Mouse (Mus musculus) heart, adult 2 months (tissue): ENCODE data around the gene Tnfaip6. TPM values are rescaled to one million over a fixed set of nuclear protein-coding genes. Genes with fewer than 3 reads are reported as not detected.
"Not testable (repeated sequence)": the region's sequence is repeated elsewhere in the genome, so short reads cannot be mapped to it uniquely, and the experiment has no call there.

Experiments used
- DNase-seq, 2 experiments: peaks; one replicate each; pipeline ENCODE4 v3.0.0; 2021
- H3K27ac ChIP-seq: fragments of 200-600 bp; 2 replicates; pipeline ENCODE4 v1.8.1; 2022
- H3K27me3 ChIP-seq: fragments of 200-500 bp; 2 replicates; pipeline ENCODE4 v1.6.1; 2012; ENCODE audit warnings: mild to moderate bottlenecking, low read length, inconsistent platforms, mixed read lengths; ENCODE audit not compliant: control insufficient read depth, insufficient read depth
- H3K36me3 ChIP-seq: fragments of 200-500 bp; 2 replicates; pipeline ENCODE4 v1.6.1; 2012; ENCODE audit warnings: low read length, inconsistent platforms; ENCODE audit not compliant: control insufficient read depth, insufficient read depth
- H3K4me1 ChIP-seq: fragments of 200-500 bp; 2 replicates; pipeline ENCODE4 v1.6.1; 2011; ENCODE audit warnings: low read length; ENCODE audit not compliant: control insufficient read depth, insufficient read depth
- H3K4me3 ChIP-seq: fragments of 200-600 bp; 2 replicates; pipeline ENCODE4 v1.8.1; 2022
- H3K79me2 ChIP-seq: fragments of 200-500 bp; replicated peaks from 2 replicates; pipeline ENCODE4 v1.6.1; 2012; ENCODE audit warnings: mild to moderate bottlenecking, inconsistent platforms, low read length, moderate library complexity, mixed read lengths; ENCODE audit not compliant: control insufficient read depth, insufficient read depth
- H3K9ac ChIP-seq: fragments of 200-500 bp; 2 replicates; pipeline ENCODE4 v1.6.1; 2012; ENCODE audit warnings: low read depth, mild to moderate bottlenecking, control low read depth, inconsistent platforms, low read length, mixed read lengths
- CTCF ChIP-seq: fragments of 200-600 bp; IDR thresholded peaks from 2 replicates; pipeline ENCODE4 v1.8.1; 2022; ENCODE audit warnings: antibody characterized with exemption, mild to moderate bottlenecking, moderate library complexity
- EP300 ChIP-seq: fragments of 200-500 bp; IDR thresholded peaks from 2 replicates; pipeline ENCODE4 v1.6.1; 2011; ENCODE audit warnings: low read depth, low read length, control low read depth; ENCODE audit not compliant: insufficient read depth
- POLR2A ChIP-seq: fragments of 200-500 bp; IDR thresholded peaks from 2 replicates; pipeline ENCODE4 v1.6.1; 2011; ENCODE audit warnings: mild to moderate bottlenecking, low read depth, low read length, control low read depth; ENCODE audit not compliant: insufficient read depth
- WGBS: fragments of 180-500 bp; shearing (Covaris S2); methylation state at CpG from one replicate; pipeline ENCODE4 v1.1.7; 2018; 5-methylcytosine and 5-hydroxymethylcytosine counted together
- intact Hi-C: fragments of 180-260 bp; cut with DNase I; formaldehyde crosslinking; loops from one replicate; pipeline ENCODE4 v1.15.1; 2025
- long read RNA-seq: library from polyadenylated mRNA; stranded (forward); transcript quantifications from one replicate; pipeline ENCODE4 v2.0.0, GENCODE M21; 2021
- polyA plus RNA-seq: library from polyadenylated mRNA; depleted of rRNA; stranded (reverse); fragments of >200 nt; gene quantifications from 2 replicates; pipeline ENCODE4 v1.2.3, GENCODE M21; 2012; rRNA removed
- total RNA-seq, 2 experiments: library from RNA; stranded (reverse); gene quantifications; 2 replicates each; pipeline ENCODE4 v1.2.3; 2021

The Tnfaip6 gene
- total RNA-seq, result 1 to 10 TPM; 1.1 TPM
- polyA plus RNA-seq, result 0.41 and 1.1 TPM in 2 replicates
- long read RNA-seq, partial matches to known transcripts, result 0 of 2 reads
- long read RNA-seq, other reads (novel, unspliced or antisense), result 0 of 2 reads

GRCm38 (mm10) chr2:52037882-52038281 lies at the start of gene Tnfaip6:
Tnfaip6 (plus strand) TSS chr2:52038009.
- peak within 1 kb of the TSS; percentile 40 for H3K4me3 ChIP-seq
- no peak for TF ChIP-seq CTCF
- TF ChIP-seq POLR2A, result peak; percentile 86
- peak; percentile 47; the same call in 1 of the 2 replicates for TF ChIP-seq EP300
- intact Hi-C loops, result loop anchor here (5.0 kb wide), 1 partner anchor 34 kb away; the partner anchor contains the start of gene Rif1

GRCm38 (mm10) chr2:51989559-51989958 lies 48.2 kb upstream of the Tnfaip6 start:
- WGBS, result 46% methylated on average over 2 of the region's 2 CpGs
- no peaks in the 10 kb centered on the region for H3K27me3 ChIP-seq
- intact Hi-C loops, result no loop called here
- no peak overlapping the region for H3K9ac ChIP-seq
- TF ChIP-seq EP300 (no peak), POLR2A (no peak)
- peaks cover 2% of the 10 kb centered on the region for H3K4me1 ChIP-seq
- H3K27ac ChIP-seq, result no peak overlapping the region
- no peaks in the 10 kb centered on the region for H3K36me3 ChIP-seq
- H3K4me3 ChIP-seq, result no peak overlapping the region
- DNase-seq, result no peak
- no peaks in the 10 kb centered on the region for H3K79me2 ChIP-seq

More at GRCm38 (mm10) chr2:52037882-52038281, at the start of gene Tnfaip6:
- Histone ChIP-seq H3K4me1 (no peaks in the 10 kb centered on the region; the same call in 1 of the 2 replicates), H3K36me3 (no peaks in the 10 kb centered on the region), H3K79me2 (no peaks in the 10 kb centered on the region), H3K27me3 (0 out of 2 replicates have a peak, but pooled peaks cover 1% of the 10 kb centered on the region), H3K27ac (peak within 1 kb of the TSS; percentile 34; the same call in 1 of the 2 replicates), H3K9ac (peak within 1 kb of the TSS; percentile 34)
- WGBS, result under 1% methylated on average over 17 of the region's 17 CpGs
- peak; percentile 72 to 75 for DNase-seq

GRCm38 (mm10) chr2:51991447-51991846 lies 46.4 kb upstream of the Tnfaip6 start:
- WGBS, result 80% methylated on average over 6 of the region's 6 CpGs
- Histone ChIP-seq H3K4me3 (no peak overlapping the region), H3K36me3 (no peaks in the 10 kb centered on the region), H3K4me1 (peaks cover 2% of the 10 kb centered on the region), H3K79me2 (no peaks in the 10 kb centered on the region), H3K27ac (no peak overlapping the region), H3K9ac (no peak overlapping the region), H3K27me3 (no peaks in the 10 kb centered on the region)
- intact Hi-C loops, result no loop called here
- TF ChIP-seq CTCF (no peak), EP300 (no peak), POLR2A (no peak)
- DNase-seq, result no peak

- Histone ChIP-seq H3K9ac (no peak overlapping the region), H3K27me3 (no peaks in the 10 kb centered on the region)
Measured at GRCm38 (mm10) chr2:51999996-52000395, 37.8 kb upstream of the Tnfaip6 start.

GRCm38 (mm10) chr2:52001521-52001920 lies 36.3 kb upstream of the Tnfaip6 start:
- H3K79me2 ChIP-seq, result no peaks in the 10 kb centered on the region
- intact Hi-C loops, result no loop called here
- no peak overlapping the region for H3K27ac ChIP-seq
- WGBS, result 89% methylated on average over 8 of the region's 8 CpGs
- H3K9ac ChIP-seq, result no peak overlapping the region
- TF ChIP-seq POLR2A (no peak), CTCF (no peak), EP300 (no peak)
- no peaks in the 10 kb centered on the region for H3K4me1 ChIP-seq
- no peak overlapping the region for H3K4me3 ChIP-seq
- DNase-seq, result no peak
- H3K36me3 ChIP-seq, result no peaks in the 10 kb centered on the region
- H3K27me3 ChIP-seq, result no peaks in the 10 kb centered on the region

More at GRCm38 (mm10) chr2:51999996-52000395, 37.8 kb upstream of the Tnfaip6 start:
- TF ChIP-seq CTCF, result no peak
- no peak for TF ChIP-seq EP300
- TF ChIP-seq POLR2A, result no peak
- H3K4me3 ChIP-seq, result no peak overlapping the region
- no peak for DNase-seq
- no peaks in the 10 kb centered on the region for H3K4me1 ChIP-seq
- H3K36me3 ChIP-seq, result no peaks in the 10 kb centered on the region
- H3K27ac ChIP-seq, result no peak overlapping the region
- H3K79me2 ChIP-seq, result no peaks in the 10 kb centered on the region
- intact Hi-C loops, result no loop called here
- WGBS, result 60% methylated on average over 7 of the region's 7 CpGs

GRCm38 (mm10) chr2:52002299-52002698 lies 35.5 kb upstream of the Tnfaip6 start:
- 82% methylated on average over 10 of the region's 10 CpGs for WGBS
- DNase-seq, H3K36me3 ChIP-seq, H3K4me3 ChIP-seq, H3K9ac ChIP-seq, H3K27ac ChIP-seq, H3K27me3 ChIP-seq, H3K79me2 ChIP-seq, H3K4me1 ChIP-seq, intact Hi-C loops: not testable (repeated sequence)
